Mouse (Mus musculus): Measurements from ENCODE around the gene Hypk. TPM values are rescaled to one million over a fixed set of nuclear protein-coding genes. Genes with fewer than 3 reads are reported as not detected.

The Hypk gene
- 4.0 and 4.7 TPM in 2 replicates for polyA plus RNA-seq (2012; rRNA removed; ENCODE audit: low replicate concordance)

GRCm38 (mm10) chr2:121452990-121453389 lies at the start of gene Hypk:
TSS of gene Hypk (plus strand) at chr2:121453290.

GRCm38 (mm10) chr2:121413387-121414042 lies 39.6 kb upstream of the Hypk start, which contains the start of the genes Pdia3 and Catsper2:
TSS of gene Pdia3 (plus strand) at chr2:121413775.
TSS of gene Catsper2 (minus strand) at chr2:121413792.

GRCm38 (mm10) chr2:121444178-121444577 lies 8.9 kb upstream of the Hypk start, which contains the start of gene Ell3:
TSS of gene Ell3 (minus strand) at chr2:121444278.

DNA sequence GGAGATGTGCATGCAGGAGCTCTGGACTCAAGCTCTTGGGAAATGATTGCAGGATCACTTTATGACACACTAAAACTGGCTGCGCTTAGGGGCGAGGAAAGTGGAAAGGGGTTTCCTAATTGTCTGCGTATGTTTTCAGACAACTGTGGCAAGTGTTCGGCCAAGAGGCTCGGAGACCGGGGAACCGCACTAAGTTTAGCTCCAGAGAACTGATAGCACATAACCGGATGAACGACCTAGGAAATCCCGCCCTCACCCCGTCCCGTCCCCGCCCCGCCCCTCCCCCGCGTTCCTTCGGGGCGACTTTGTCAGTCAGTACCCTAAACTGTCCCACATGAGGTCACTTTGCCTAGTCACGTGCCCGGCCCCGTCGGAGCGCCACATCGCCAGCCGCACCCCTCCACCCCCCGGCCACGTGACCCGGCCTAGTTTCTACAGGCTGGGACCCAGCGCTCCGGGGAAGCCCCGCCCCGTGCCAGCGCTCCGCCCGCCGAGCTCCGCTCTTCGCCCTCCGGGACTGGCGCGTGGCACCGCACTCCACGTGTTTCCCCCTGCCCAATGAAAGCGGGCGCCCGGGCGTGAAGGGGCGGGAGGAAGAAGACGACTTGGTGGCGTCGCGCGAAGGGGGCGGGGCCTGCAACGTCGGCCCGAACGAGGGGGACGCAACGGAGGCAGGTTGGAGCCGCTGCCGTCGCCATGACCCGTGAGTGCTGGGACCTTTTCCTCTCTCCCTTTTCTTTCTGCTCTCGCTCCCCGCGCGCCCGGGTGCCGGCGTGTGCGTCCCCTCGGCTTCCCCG lies 4.2 kb upstream of the Hypk start, which contains the start of gene Serf2:
TSS of gene Serf2 (plus strand) at position 457 of the 797 bp plus-strand sequence.

DNA sequence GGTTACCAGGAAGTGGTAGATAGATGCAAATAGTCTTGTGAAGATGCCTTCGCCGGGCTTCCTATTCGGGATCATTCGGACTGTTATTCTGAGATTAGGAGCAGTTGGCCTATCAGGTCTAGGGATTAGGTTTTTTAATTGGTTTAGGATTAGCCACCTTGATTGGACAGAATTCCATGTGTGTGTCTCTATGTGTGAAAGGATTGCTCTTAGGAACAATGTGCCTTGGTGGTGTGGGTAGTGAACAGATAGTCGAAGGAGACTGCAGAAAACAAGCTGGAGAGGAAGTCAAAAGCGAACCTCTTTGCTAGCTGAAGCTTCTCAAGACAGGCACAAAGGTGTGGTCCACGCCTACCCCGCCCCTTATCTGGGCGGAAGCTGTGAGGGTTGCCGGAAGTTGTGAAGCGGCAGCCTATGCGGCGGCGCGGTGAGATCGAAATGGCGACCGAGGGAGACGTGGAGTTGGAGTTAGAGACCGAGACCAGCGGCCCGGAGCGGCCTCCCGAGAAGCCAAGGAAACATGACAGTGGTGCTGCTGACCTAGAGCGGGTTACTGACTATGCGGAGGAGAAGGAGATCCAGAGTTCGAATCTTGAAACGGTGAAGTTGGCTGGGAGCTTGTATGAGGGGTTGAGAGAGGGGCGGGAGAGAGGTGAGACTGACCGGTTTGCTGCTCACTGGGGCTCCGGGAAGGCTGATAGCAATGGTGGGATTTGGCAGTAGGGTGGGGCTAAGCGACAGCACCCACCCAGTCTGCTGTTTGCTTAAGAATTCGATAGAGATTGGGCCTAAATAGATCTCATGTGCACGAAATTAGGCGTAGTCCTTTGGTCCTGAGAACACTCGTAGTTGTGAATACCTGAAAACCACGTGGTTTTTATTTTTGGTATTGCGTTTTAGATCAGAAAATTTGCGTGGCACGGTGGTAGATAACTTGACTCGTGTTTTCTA lies 3.9 kb downstream of the Hypk start, which contains the start of gene Serinc4:
TSS of gene Serinc4 (minus strand) at position 90 of the 951 bp plus-strand sequence.

GRCm38 (mm10) chr2:121473301-121474179 lies 20.4 kb downstream of the Hypk start, which contains the start of gene Mfap1b:
TSS of gene Mfap1b (minus strand) at chr2:121474067.

GRCm38 (mm10) chr2:121505942-121506882 lies 53.1 kb downstream of the Hypk start, which contains the start of the genes Mfap1a and Wdr76:
TSS of gene Mfap1a (minus strand) at chr2:121506665.
TSS of gene Wdr76 (plus strand) at chr2:121506723.

Other genes starting within 250 kb of the Hypk start
- gene Trp53bp1, start 181.9 kb upstream of the Hypk start, polyA plus RNA-seq (2012; rRNA removed; ENCODE audit: low replicate concordance), result 21.3 and 28.9 TPM in 2 replicates
- 3.4 and 5.7 TPM in 2 replicates for gene Map1a, start 163.7 kb upstream of the Hypk start, polyA plus RNA-seq (2012; rRNA removed; ENCODE audit: low replicate concordance)
- gene Ppip5k1, start 97.9 kb upstream of the Hypk start, polyA plus RNA-seq (2012; rRNA removed; ENCODE audit: low replicate concordance), result 60.3 and 74.7 TPM in 2 replicates
- gene Ckmt1, start 95.6 kb upstream of the Hypk start, polyA plus RNA-seq (2012; rRNA removed; ENCODE audit: low replicate concordance), result 11.3 and 12.9 TPM in 2 replicates
- 0.13 and 0.17 TPM in 2 replicates for gene Strc, start 66.1 kb upstream of the Hypk start, polyA plus RNA-seq (2012; rRNA removed; ENCODE audit: low replicate concordance)
- 268 and 1,023 TPM in 2 replicates for gene Pdia3, start 39.5 kb upstream of the Hypk start, polyA plus RNA-seq (2012; rRNA removed; ENCODE audit: low replicate concordance)
- gene Catsper2, start 39.5 kb upstream of the Hypk start, polyA plus RNA-seq (2012; rRNA removed; ENCODE audit: low replicate concordance), result 1.0 and 4.7 TPM in 2 replicates
- 4.2 and 4.7 TPM in 2 replicates for gene Ell3, start 9.0 kb upstream of the Hypk start, polyA plus RNA-seq (2012; rRNA removed; ENCODE audit: low replicate concordance)
- 286 and 288 TPM in 2 replicates for gene Serf2, start 4.1 kb upstream of the Hypk start, polyA plus RNA-seq (2012; rRNA removed; ENCODE audit: low replicate concordance)
- 0.60 and 0.72 TPM in 2 replicates for gene Serinc4, start 3.5 kb downstream of the Hypk start, polyA plus RNA-seq (2012; rRNA removed; ENCODE audit: low replicate concordance)
- gene Mfap1b, start 20.8 kb downstream of the Hypk start, polyA plus RNA-seq (2012; rRNA removed; ENCODE audit: low replicate concordance), result 2.2 and 2.9 TPM in 2 replicates
- gene Mfap1a, start 53.4 kb downstream of the Hypk start, polyA plus RNA-seq (2012; rRNA removed; ENCODE audit: low replicate concordance), result 1.6 and 4.6 TPM in 2 replicates
- gene Wdr76, start 53.4 kb downstream of the Hypk start, polyA plus RNA-seq (2012; rRNA removed; ENCODE audit: low replicate concordance), result 2.2 and 4.3 TPM in 2 replicates

Measured in mammary gland, adult 2 months (tissue).